25 mouse cellular contexts compared by ENCODE assay signal in genomic region chr6:72297825-72298224, GRCm38 (mm10). TPM values are rescaled to one million over a fixed set of nuclear protein-coding genes. Genes with fewer than 3 reads are reported as not detected.
DNase-seq lines count a peak whose midpoint lies in the region; TF ChIP-seq lines count a peak whose summit lies in the region.
"Had no signal": no experiment of that assay in that cellular context is flagged by ENCODE, and none has a peak within 500 bp of the region (broad histone marks: within the 10 kb centered on the region; RNA-seq: fewer than 3 reads in every experiment).

No protein-coding gene starts in this region.

- H3K79me3 ChIP-seq in C2C12 (ENCODE audit: low read depth), result no peaks in the 10 kb centered on the region

- no peaks in the 10 kb centered on the region for H3K27me3 ChIP-seq in C2C12 (ENCODE audit: control insufficient read depth, insufficient read depth, insufficient read length)
- H3K27me3 ChIP-seq: embryonic facial prominence, embryonic 13.5 days; forebrain, embryonic 13.5 days; heart, embryonic 15.5 days; hindbrain, embryonic 13.5 days had no signal

- H3ac ChIP-seq in C2C12 (ENCODE audit: control insufficient read depth, insufficient read length, low read depth), result no peak overlapping the region

- H3K79me2 ChIP-seq in C2C12 (ENCODE audit: control insufficient read depth, insufficient read depth), result no peaks in the 10 kb centered on the region

- H3K36me3 ChIP-seq in C2C12 (ENCODE audit: control insufficient read depth, insufficient read depth), result no peaks in the 10 kb centered on the region
- H3K36me3 ChIP-seq: embryonic facial prominence, embryonic 13.5 days; heart, embryonic 15.5 days; hindbrain, embryonic 13.5 days had no signal

- no peak overlapping the region for H3K4me3 ChIP-seq in C2C12 (ENCODE audit: insufficient read depth, poor library complexity, severe bottlenecking)
- H3K4me3 ChIP-seq: embryonic facial prominence, embryonic 13.5 days; forebrain, embryonic 13.5 days; heart, embryonic 15.5 days; hindbrain, embryonic 13.5 days had no signal

- peak; percentile 41 to 46 for DNase-seq in cerebellum, postnatal 10 days
- DNase-seq in cerebellum, postnatal 4 days (ENCODE audit: low spot score in 2 of 2), result no peak
- peak; percentile 31 for DNase-seq in 3134 (ENCODE audit: extremely low read depth, insufficient read length, low spot score)
- peak; percentile 37 for DNase-seq in brain, adult 2 months (ENCODE audit: low read depth, low spot score)
- no peak for DNase-seq in heart, adult 8-10 months (ENCODE audit: low spot score)
- DNase-seq in right cerebral cortex, postnatal 36 days (ENCODE audit: low spot score in 2 of 2), result no peak
- no peak for DNase-seq in layer of hippocampus, postnatal 14 days (ENCODE audit: low spot score in 2 of 2)
- DNase-seq: adrenal gland, adult 8-10 months; adrenal gland, postnatal 36 days; B cell, adult 2 months; cerebellum, adult 11 months; cerebellum, adult 8-10 months; forebrain, postnatal 0 days; gastrocnemius, postnatal 36 days; heart, adult 11 months; heart, postnatal 14 days; kidney, adult 11 months had no signal

- TF ChIP-seq CTCF in C2C12 (IDR thresholded peaks at IDR 0.05; ENCODE audit: control insufficient read depth, insufficient read depth, insufficient read length), result no peak

TF ChIP-seq in C2C12, 6 proteins besides CTCF, POLR2A, EP300 and RAD21:
- TF ChIP-seq MYOG (IDR thresholded peaks at IDR 0.05; ENCODE audit: control insufficient read depth, extremely low read depth, insufficient read length), result no peak
- TF ChIP-seq MYOD1 (IDR thresholded peaks at IDR 0.05; ENCODE audit: control insufficient read depth, insufficient read length, low read depth), result no peak
- TF ChIP-seq USF1 (IDR thresholded peaks at IDR 0.05; ENCODE audit: low read depth), result no peak
- no peak for TF ChIP-seq MAX (IDR thresholded peaks at IDR 0.05)
- TF ChIP-seq FOSL1 (IDR thresholded peaks at IDR 0.05; ENCODE audit: insufficient read depth, low read length, poor library complexity, severe bottlenecking), result no peak
- peak; percentile 69 for TF ChIP-seq CEBPB (IDR thresholded peaks at IDR 0.05; ENCODE audit: low read depth)

RNA-seq across cellular contexts. Expression of gene Sftpb, which starts 6.6 kb away (rescaled TPM):
- polyA plus RNA-seq in C2C12 (2012; fragmentation: generic; extraction: Trizol), result not detected
- total RNA-seq in heart, adult 8-10 months (2022), result under 1 TPM in 1 of 4 experiments, not detected in 3; 0.23 TPM
- not detected for total RNA-seq in layer of hippocampus, postnatal 14 days (2021)
- total RNA-seq: adrenal gland, adult 8-10 months; adrenal gland, postnatal 36 days; forebrain, postnatal 0 days; gastrocnemius, adult 8-10 months; gastrocnemius, postnatal 36 days; hematopoietic stem cell, adult 5-6 weeks; MEL had no signal
- polyA plus RNA-seq: forebrain, embryonic 13.5 days had no signal

RNA-seq across cellular contexts. Expression of gene Usp39, which starts 47.2 kb away (rescaled TPM):
- 67.4 TPM for polyA plus RNA-seq in C2C12 (2012; fragmentation: generic; extraction: Trizol)
- 10 to 100 TPM; 14.4 to 20.0 (median 15.2) TPM for total RNA-seq in heart, adult 8-10 months (2022)
- total RNA-seq in layer of hippocampus, postnatal 14 days (2021), result 10 to 100 TPM; 29.7 to 32.9 TPM

RNA-seq across cellular contexts. Expression of gene 0610030E20Rik, which starts 49.3 kb away (rescaled TPM):
- polyA plus RNA-seq in C2C12 (2012; fragmentation: generic; extraction: Trizol), result 5.2 TPM
- total RNA-seq in heart, adult 8-10 months (2022), result 10 to 100 TPM in 1 of 4 experiments, 1 to 10 TPM in 3; 7.6 to 10.4 (median 8.0) TPM
- total RNA-seq in layer of hippocampus, postnatal 14 days (2021), result 10 to 100 TPM; 13.8 to 16.0 TPM

RNA-seq across cellular contexts. Expression of gene Tmem150a, which starts 57.4 kb away (rescaled TPM):
- polyA plus RNA-seq in C2C12 (2012; fragmentation: generic; extraction: Trizol), result 25.2 TPM
- total RNA-seq in heart, adult 8-10 months (2022), result 10 to 100 TPM; 20.4 to 24.3 (median 22.2) TPM
- total RNA-seq in layer of hippocampus, postnatal 14 days (2021), result 10 to 100 TPM; 12.6 to 13.7 TPM

Comparison
In these comparisons a context has a peak if more than half of its experiments do, and no peak if none do; other contexts are left out.
1. DNase-seq: peak in cerebellum, postnatal 10 days (2 of 2), 3134 (single experiment) and brain, adult 2 months (single experiment); none in cerebellum, postnatal 4 days (0 of 2), heart, adult 8-10 months (single experiment), right cerebral cortex, postnatal 36 days (0 of 2) and layer of hippocampus, postnatal 14 days (0 of 2).